Mouse (Mus musculus) liver, adult 2 months (tissue): ENCODE measurements around the gene Myo1c.

Experiments
- CTCF ChIP-seq: fragments of 200-500 bp; IDR thresholded peaks from 2 replicates; pipeline ENCODE4 v1.5.1; 2011; ENCODE audit warnings: low read depth, low read length, control low read depth
- POLR2A ChIP-seq: fragments of 200-500 bp; IDR thresholded peaks from 2 replicates; pipeline ENCODE4 v1.6.1; 2011; ENCODE audit warnings: low read length, control low read depth; ENCODE audit not compliant: insufficient read depth; ENCODE audit errors: extremely low read depth

GRCm38 (mm10) chr11:75715556-75715955, 65.3 kb downstream of the Myo1c start:
- TF ChIP-seq CTCF (no peak), POLR2A (no peak)
